Mouse (Mus musculus): ENCODE data around the gene Caln1. TPM values are rescaled to one million over a fixed set of nuclear protein-coding genes. Genes with fewer than 3 reads are reported as not detected.

The Caln1 gene
- total RNA-seq, 2 experiments from 2014 or later: 0.06 TPM; not detected in 1

GRCm38 (mm10) chr5:130772491-130772890 is 403.2 kb downstream of the Caln1 start:
- DNase-seq (ENCODE audit: low spot score): no peak
- intact Hi-C loops (cut with DNase I): no loop called here

- no peak for DNase-seq (ENCODE audit: low spot score)
- intact Hi-C loops (cut with DNase I): no loop called here
Observed at GRCm38 (mm10) chr5:130774946-130775345, 405.7 kb downstream of the Caln1 start.

- intact Hi-C loops (cut with DNase I): no loop called here
- no peak for DNase-seq (ENCODE audit: low spot score)
Observed at GRCm38 (mm10) chr5:130792755-130793452, 423.6 kb downstream of the Caln1 start.

- intact Hi-C loops (cut with DNase I): no loop called here
- DNase-seq (ENCODE audit: low spot score): no peak
Observed at GRCm38 (mm10) chr5:130797713-130798112, 428.5 kb downstream of the Caln1 start.

GRCm38 (mm10) chr5:130810314-130810713 is 441.1 kb downstream of the Caln1 start:
- intact Hi-C loops (cut with DNase I): no loop called here
- DNase-seq (ENCODE audit: low spot score): no peak

GRCm38 (mm10) chr5:130810846-130811245 is 441.6 kb downstream of the Caln1 start:
- DNase-seq (ENCODE audit: low spot score): no peak
- intact Hi-C loops (cut with DNase I): no loop called here

GRCm38 (mm10) chr5:130811266-130811665 is 442.0 kb downstream of the Caln1 start:
- no peak for DNase-seq (ENCODE audit: low spot score)
- intact Hi-C loops (cut with DNase I): no loop called here

- intact Hi-C loops (cut with DNase I): no loop called here
Observed at GRCm38 (mm10) chr5:130811966-130812365, 442.7 kb downstream of the Caln1 start.

GRCm38 (mm10) chr5:130812556-130812955 is 443.3 kb downstream of the Caln1 start:
- DNase-seq (ENCODE audit: low spot score): no peak
- intact Hi-C loops (cut with DNase I): no loop called here

More at GRCm38 (mm10) chr5:130811966-130812365, 442.7 kb downstream of the Caln1 start:
- DNase-seq (ENCODE audit: low spot score): no peak

- intact Hi-C loops (cut with DNase I): no loop called here
- DNase-seq (ENCODE audit: low spot score): no peak
Observed at GRCm38 (mm10) chr5:130813089-130813488, 443.8 kb downstream of the Caln1 start.

GRCm38 (mm10) chr5:130815352-130815751 is 446.1 kb downstream of the Caln1 start:
- DNase-seq (ENCODE audit: low spot score): no peak
- intact Hi-C loops (cut with DNase I): no loop called here

- no peak for DNase-seq (ENCODE audit: low spot score)
- intact Hi-C loops (cut with DNase I): no loop called here
Observed at GRCm38 (mm10) chr5:130820021-130820648, 450.9 kb downstream of the Caln1 start.

- intact Hi-C loops (cut with DNase I): no loop called here
- DNase-seq (ENCODE audit: low spot score): no peak
Observed at GRCm38 (mm10) chr5:130820661-130821060, 451.4 kb downstream of the Caln1 start.

GRCm38 (mm10) chr5:130825797-130826196 is 456.5 kb downstream of the Caln1 start:
- no peak for DNase-seq (ENCODE audit: low spot score)

GRCm38 (mm10) chr5:130848562-130848961 is 479.3 kb downstream of the Caln1 start:
- intact Hi-C loops (cut with DNase I): no loop called here
- no peak for DNase-seq (ENCODE audit: low spot score)

More at GRCm38 (mm10) chr5:130825797-130826196, 456.5 kb downstream of the Caln1 start:
- intact Hi-C loops (cut with DNase I): no loop called here

GRCm38 (mm10) chr5:130849610-130850009 is 480.4 kb downstream of the Caln1 start:
- intact Hi-C loops (cut with DNase I): no loop called here
- DNase-seq (ENCODE audit: low spot score): no peak

- DNase-seq (ENCODE audit: low spot score): no peak
- intact Hi-C loops (cut with DNase I): loop anchor here (2.0 kb wide), 2 partner anchors 445 to 575 kb away; no protein-coding TSS in a partner anchor
Observed at GRCm38 (mm10) chr5:130852182-130852581, 482.9 kb downstream of the Caln1 start.

GRCm38 (mm10) chr5:130853371-130853770 is 484.1 kb downstream of the Caln1 start:
- DNase-seq (ENCODE audit: low spot score): peak; percentile 52
- intact Hi-C loops (cut with DNase I): loop anchor here (2.0 kb wide), 2 partner anchors 447 to 577 kb away; no protein-coding TSS in a partner anchor

- DNase-seq (ENCODE audit: low spot score): no peak
- intact Hi-C loops (cut with DNase I): no loop called here
Observed at GRCm38 (mm10) chr5:130854430-130854829, 485.2 kb downstream of the Caln1 start.

GRCm38 (mm10) chr5:130858148-130858547 is 488.9 kb downstream of the Caln1 start:
- DNase-seq (ENCODE audit: low spot score): no peak
- intact Hi-C loops (cut with DNase I): loop anchor here (2.0 kb wide), 1 partner anchor 583 kb away; no protein-coding TSS in a partner anchor

- no peak for DNase-seq (ENCODE audit: low spot score)
- intact Hi-C loops (cut with DNase I): loop anchor here (2.0 kb wide), 1 partner anchor 584 kb away; no protein-coding TSS in a partner anchor
Observed at GRCm38 (mm10) chr5:130858706-130859105, 489.5 kb downstream of the Caln1 start.
